Mouse (Mus musculus) small intestine, adult 2 months (tissue): Measurements from ENCODE around the gene Prss16.

Source experiments
- CTCF ChIP-seq: fragments of 200-500 bp; IDR thresholded peaks from 2 replicates; pipeline ENCODE4 v1.5.1; 2012; ENCODE audit warnings: low read depth, mild to moderate bottlenecking, control low read depth, inconsistent platforms, low read length, moderate library complexity, mixed read lengths; ENCODE audit not compliant: insufficient replicate concordance, insufficient read length; ENCODE audit errors: extremely low read depth
- POLR2A ChIP-seq: fragments of 200-500 bp; IDR thresholded peaks from 2 replicates; pipeline ENCODE4 v1.6.1; 2012; ENCODE audit warnings: low read depth, mild to moderate bottlenecking, control low read depth, inconsistent platforms, low read length, moderate library complexity

- TF ChIP-seq CTCF (no peak), POLR2A (no peak)
Observed at GRCm38 (mm10) chr13:22036986-22037385, 27.4 kb upstream of the Prss16 start.
